In the genomic region with DNA sequence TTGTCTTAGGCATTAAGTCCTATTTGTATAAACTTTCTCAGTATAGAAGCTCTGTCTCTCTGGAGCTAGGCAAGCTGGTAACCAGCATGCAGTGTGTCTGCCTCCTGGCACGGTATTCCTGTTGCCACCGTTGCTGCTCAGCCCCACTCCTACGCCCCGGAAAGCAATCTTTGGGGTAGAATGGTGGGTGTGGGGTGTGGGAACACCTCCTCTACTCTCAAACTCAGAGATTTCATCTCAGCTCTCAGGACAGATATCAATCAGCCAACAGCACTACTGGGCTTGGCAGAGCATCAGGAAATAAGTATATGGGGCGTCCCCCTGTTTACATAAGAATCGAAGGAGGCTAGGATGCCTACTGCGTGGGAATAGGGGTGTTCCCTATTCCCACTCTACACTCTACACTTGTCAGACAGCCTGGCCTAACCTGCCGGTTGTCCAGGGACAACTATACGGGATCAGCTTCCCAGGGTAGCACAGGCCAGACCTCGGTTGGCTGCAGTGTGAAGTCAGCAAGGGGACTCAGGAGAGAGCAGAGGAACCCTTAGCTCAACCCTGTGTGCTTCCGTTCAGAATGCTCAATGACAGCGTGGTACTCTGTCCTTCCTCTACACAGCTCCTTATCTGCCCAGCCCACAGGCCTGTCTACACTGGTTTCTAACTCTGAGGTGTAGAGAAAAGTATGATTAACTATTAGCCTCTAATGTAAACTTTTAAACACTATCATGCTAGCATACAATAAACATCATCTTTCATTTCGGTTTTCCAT, we compare ENCODE assay signal across 21 mouse cellular contexts.
A peak's percentile ranks its signal among the peaks of the same experiment; 100 is the strongest.
DNase-seq lines count a peak whose midpoint lies in the region; ATAC-seq lines count a peak whose summit lies in the region.
"Had no signal": no experiment of that assay in that cellular context is flagged by ENCODE, and none has a peak within 500 bp of the region (broad histone marks: within the 10 kb centered on the region; RNA-seq: fewer than 3 reads in every experiment).

No protein-coding gene starts in this region.

- DNase-seq in right cerebral cortex, adult 2 months (ENCODE audit: low spot score in 2 of 2) = peak; percentile 20 to 22
- DNase-seq in right cerebral cortex, postnatal 4 days = no peak
- DNase-seq in layer of hippocampus, postnatal 25 days (ENCODE audit: extremely low spot score in 1 of 2, low spot score in 1 of 2) = peak; percentile 18 to 25
- DNase-seq in lung, postnatal 25 days (ENCODE audit: low spot score) = peak; percentile 60
- DNase-seq in adrenal gland, postnatal 14 days = no peak
- DNase-seq in adrenal gland, adult 8-10 months = no peak
- DNase-seq: adrenal gland, adult 2 months; cerebellum, adult 18-20 months; gastrocnemius, postnatal 14 days; heart, postnatal 10 days; kidney, adult 18-20 months; kidney, postnatal 10 days; liver; liver, postnatal 0 days had no signal

- 76% methylated on average over 13 of the region's 13 CpGs for WGBS in kidney, embryonic 16.5 days

- H3K27ac ChIP-seq in kidney, embryonic 16.5 days (ENCODE audit: low read length) = no peak overlapping the region
- H3K27ac ChIP-seq: forebrain, embryonic 12.5 days; hindbrain, embryonic 12.5 days; midbrain, embryonic 15.5 days; stomach, postnatal 0 days had no signal

- no peaks in the 10 kb centered on the region for H3K9me3 ChIP-seq in kidney, embryonic 16.5 days (ENCODE audit: low read length)
- H3K9me3 ChIP-seq: forebrain, embryonic 12.5 days; hindbrain, embryonic 12.5 days; midbrain, embryonic 15.5 days had no signal

- H3K4me1 ChIP-seq in kidney, embryonic 16.5 days (ENCODE audit: insufficient read depth, low read length) = no peaks in the 10 kb centered on the region
- H3K4me1 ChIP-seq: forebrain, embryonic 12.5 days; hindbrain, embryonic 12.5 days; megakaryocyte, embryonic 14.5 days; midbrain, embryonic 15.5 days had no signal

- H3K4me2 ChIP-seq in kidney, embryonic 16.5 days (replicated peaks; ENCODE audit: low read depth, low read length) = no peak overlapping the region
- H3K4me2 ChIP-seq: forebrain, embryonic 12.5 days; hindbrain, embryonic 12.5 days; midbrain, embryonic 15.5 days had no signal

- no peaks in the 10 kb centered on the region for H3K36me3 ChIP-seq in kidney, embryonic 16.5 days (ENCODE audit: insufficient read depth, low read length)
- H3K36me3 ChIP-seq: forebrain, embryonic 12.5 days; hindbrain, embryonic 12.5 days; midbrain, embryonic 15.5 days had no signal

- H3K9ac ChIP-seq in kidney, embryonic 16.5 days (replicated peaks; ENCODE audit: low read length) = no peak overlapping the region
- H3K9ac ChIP-seq: forebrain, embryonic 12.5 days; hindbrain, embryonic 12.5 days; liver, postnatal 0 days; midbrain, embryonic 15.5 days had no signal

- no peak for ATAC-seq in kidney, embryonic 16.5 days (ENCODE audit: low FRiP score, low TSS enrichment)
- ATAC-seq: liver, postnatal 0 days; midbrain, embryonic 15.5 days had no signal

- no peaks in the 10 kb centered on the region for H3K27me3 ChIP-seq in kidney, embryonic 16.5 days (ENCODE audit: insufficient read depth, low read length)
- H3K27me3 ChIP-seq: forebrain, embryonic 12.5 days; midbrain, embryonic 15.5 days had no signal

- H3K4me3 ChIP-seq in kidney, embryonic 16.5 days (ENCODE audit: low read length) = no peak overlapping the region
- H3K4me3 ChIP-seq: forebrain, embryonic 12.5 days; hindbrain, embryonic 12.5 days; megakaryocyte, embryonic 14.5 days; midbrain, embryonic 15.5 days; myocyte had no signal

Comparison
In these comparisons a context has a peak if more than half of its experiments do, and no peak if none do; other contexts are left out.
1. DNase-seq: peak in right cerebral cortex, adult 2 months (2 of 2), layer of hippocampus, postnatal 25 days (2 of 2) and lung, postnatal 25 days (single experiment); none in right cerebral cortex, postnatal 4 days (single experiment), adrenal gland, postnatal 14 days (single experiment) and adrenal gland, adult 8-10 months (single experiment).